Mouse (Mus musculus) lung, embryonic 16.5 days (tissue): ENCODE measurements around the gene Atrnl1. TPM values are rescaled to one million over a fixed set of nuclear protein-coding genes. Genes with fewer than 3 reads are reported as not detected.

Experiments used
- ATAC-seq: fragments of 200-750 bp; cut with Nextera tagmentation; 2 replicates; pipeline ENCODE4 v1.8.0; 2017; ENCODE audit warnings: low read depth, mild to moderate bottlenecking, moderate library complexity
- H3K27ac ChIP-seq: fragments of 300-500 bp; sonication (generic); 2 replicates; pipeline ENCODE4 v1.5.1; 2014; ENCODE audit warnings: mild to moderate bottlenecking, control low read depth, low read length
- H3K27me3 ChIP-seq: fragments of 300-500 bp; sonication (generic); 2 replicates; pipeline ENCODE4 v1.6.1; 2014; ENCODE audit warnings: low read depth, low read length, mixed read lengths; ENCODE audit not compliant: control insufficient read depth, insufficient read depth
- H3K36me3 ChIP-seq: fragments of 300-500 bp; sonication (generic); 2 replicates; pipeline ENCODE4 v1.6.1; 2014; ENCODE audit warnings: low read length; ENCODE audit not compliant: control insufficient read depth, insufficient read depth
- H3K4me1 ChIP-seq: fragments of 300-500 bp; sonication (generic); replicated peaks from 2 replicates; pipeline ENCODE4 v1.6.1; 2014; ENCODE audit warnings: low read length, mixed read lengths; ENCODE audit not compliant: control insufficient read depth, insufficient read depth
- H3K4me2 ChIP-seq: fragments of 300-500 bp; sonication (generic); 2 replicates; pipeline ENCODE4 v1.6.1; 2014; ENCODE audit warnings: low read depth, low read length, control low read depth
- H3K4me3 ChIP-seq: fragments of 300-500 bp; sonication (generic); 2 replicates; pipeline ENCODE4 v1.5.1; 2014; ENCODE audit warnings: mild to moderate bottlenecking, low read length, control low read depth
- H3K9ac ChIP-seq: fragments of 300-500 bp; sonication (generic); 2 replicates; pipeline ENCODE4 v1.6.1; 2014; ENCODE audit warnings: low read length, control low read depth
- H3K9me3 ChIP-seq: fragments of 300-500 bp; sonication (generic); 2 replicates; pipeline ENCODE4 v1.6.1; 2016; ENCODE audit warnings: low read length; ENCODE audit not compliant: control insufficient read depth
- WGBS: fragments of 180-500 bp; shearing (Covaris S2); extraction: QIAGEN DNeasy Blood & Tissue Kit; methylation state at CpG from one replicate; pipeline ENCODE4 v1.1.7; 2014; 5-methylcytosine and 5-hydroxymethylcytosine counted together
- polyA plus RNA-seq: library from polyadenylated mRNA; unstranded; fragments of >200 nt; fragmentation: Nextera tagmentation; extraction: Ambion mirVana; gene quantifications from 2 replicates; pipeline ENCODE4 v1.2.1, GENCODE M21; 2015

Atrnl1 gene
- polyA plus RNA-seq, 1 experiment from 2014 or later, result 5.0 TPM

DNA sequence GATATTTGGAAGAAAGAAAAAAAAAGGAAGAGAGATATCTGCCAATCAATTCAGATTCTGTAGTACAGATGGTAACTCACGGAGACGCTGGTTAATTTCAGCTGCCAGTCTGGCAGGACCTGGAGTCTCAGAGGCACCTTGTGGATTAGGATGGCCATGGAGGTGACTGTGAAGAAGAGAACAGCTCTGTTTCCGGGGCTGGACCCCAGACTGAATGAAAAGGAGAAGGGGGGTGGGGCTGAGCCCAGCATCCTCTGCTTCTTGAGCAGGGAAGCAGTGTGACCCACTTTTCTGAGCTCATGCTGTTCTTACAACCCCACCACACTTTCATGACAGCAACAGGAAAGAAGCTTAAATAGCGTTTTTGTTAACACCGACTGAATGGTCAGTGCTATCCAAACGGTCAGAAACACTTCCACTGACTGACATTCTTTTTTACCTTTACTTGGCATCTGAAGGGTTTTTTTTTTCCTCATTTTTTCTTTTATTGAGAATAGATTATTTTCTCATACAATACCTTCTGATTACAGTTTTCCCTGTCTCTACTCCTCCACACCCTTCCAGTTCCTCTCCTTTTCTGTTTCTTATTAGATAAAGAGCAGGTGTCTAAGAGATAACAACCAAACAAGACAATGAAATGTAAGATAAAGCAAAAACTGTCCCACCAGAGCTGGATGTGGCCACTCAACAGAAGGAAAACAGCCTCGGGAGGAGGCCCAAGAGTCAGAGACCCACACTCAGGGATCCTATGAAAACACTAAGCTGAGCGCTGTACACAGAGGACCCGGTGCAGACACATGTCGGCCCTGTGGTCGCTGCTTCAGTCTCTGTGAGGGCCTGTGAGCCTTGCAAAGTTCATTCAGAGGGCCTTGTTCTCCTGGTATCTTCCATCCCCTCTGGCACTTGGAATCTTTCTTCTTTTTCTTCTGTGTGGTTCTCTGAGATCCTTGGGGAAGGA is 317.0 kb downstream of the Atrnl1 start:
- ATAC-seq, result no peak
- H3K36me3 ChIP-seq, result no peaks in the 10 kb centered on the region
- no peaks in the 10 kb centered on the region for H3K27me3 ChIP-seq
- no peak overlapping the region for H3K27ac ChIP-seq
- no peak overlapping the region for H3K9ac ChIP-seq
- no peaks in the 10 kb centered on the region for H3K9me3 ChIP-seq
- WGBS, result 58% methylated on average over 11 of the region's 11 CpGs
- no peak overlapping the region for H3K4me2 ChIP-seq
- no peak overlapping the region for H3K4me3 ChIP-seq
- no peaks in the 10 kb centered on the region for H3K4me1 ChIP-seq

DNA sequence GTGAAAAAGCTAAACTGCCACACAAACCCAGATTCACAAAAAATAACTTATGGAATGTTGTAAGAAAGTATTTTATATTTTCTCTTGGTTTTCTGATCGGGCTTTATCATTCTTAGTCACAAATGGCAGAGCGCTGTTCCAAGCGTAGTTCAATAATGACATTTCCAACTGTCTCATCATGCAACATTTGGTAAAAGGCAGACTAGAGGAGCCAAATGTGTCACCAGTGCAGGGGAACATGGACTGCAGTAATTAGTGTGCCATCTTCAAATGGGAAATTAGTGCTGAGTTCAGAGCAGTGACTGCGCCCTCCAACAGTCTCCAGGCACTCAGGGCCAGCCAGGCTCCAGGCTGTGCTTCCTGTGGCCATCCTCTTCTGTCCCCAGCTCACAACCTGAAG is 320.8 kb downstream of the Atrnl1 start:
- Histone ChIP-seq H3K4me2 (no peak overlapping the region), H3K9me3 (no peaks in the 10 kb centered on the region), H3K9ac (no peak overlapping the region), H3K27ac (no peak overlapping the region), H3K4me1 (no peaks in the 10 kb centered on the region), H3K36me3 (no peaks in the 10 kb centered on the region), H3K4me3 (no peak overlapping the region), H3K27me3 (no peaks in the 10 kb centered on the region)
- ATAC-seq, result no peak
- WGBS, result 97% methylated on average over 4 of the region's 4 CpGs

DNA sequence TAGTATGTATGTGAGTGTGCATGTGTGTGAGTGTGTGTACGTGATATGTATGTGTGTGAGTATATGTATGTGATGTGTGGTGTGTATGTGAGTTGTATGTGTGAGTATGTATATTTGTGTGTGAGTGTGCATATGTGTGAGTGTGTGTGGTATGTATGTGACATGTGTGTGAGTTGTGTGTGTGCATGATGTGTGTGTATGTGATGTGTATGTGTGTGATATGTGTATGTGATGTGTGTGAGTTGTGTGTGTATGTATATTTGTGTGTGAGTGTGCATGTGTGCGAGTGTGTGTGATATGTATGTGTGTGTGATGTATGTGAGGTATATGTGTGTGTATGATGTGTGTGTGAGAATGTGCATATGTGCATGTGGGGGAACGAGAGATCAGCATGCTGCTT is 326.0 kb downstream of the Atrnl1 start:
- Histone ChIP-seq H3K4me3 (no peak overlapping the region), H3K4me1 (peaks cover 6% of the 10 kb centered on the region), H3K9me3 (no peaks in the 10 kb centered on the region), H3K27ac (no peak overlapping the region), H3K4me2 (no peak overlapping the region), H3K27me3 (no peaks in the 10 kb centered on the region), H3K36me3 (no peaks in the 10 kb centered on the region), H3K9ac (no peak overlapping the region)
- WGBS, result 88% methylated on average over 3 of the region's 3 CpGs
- ATAC-seq, result no peak

DNA sequence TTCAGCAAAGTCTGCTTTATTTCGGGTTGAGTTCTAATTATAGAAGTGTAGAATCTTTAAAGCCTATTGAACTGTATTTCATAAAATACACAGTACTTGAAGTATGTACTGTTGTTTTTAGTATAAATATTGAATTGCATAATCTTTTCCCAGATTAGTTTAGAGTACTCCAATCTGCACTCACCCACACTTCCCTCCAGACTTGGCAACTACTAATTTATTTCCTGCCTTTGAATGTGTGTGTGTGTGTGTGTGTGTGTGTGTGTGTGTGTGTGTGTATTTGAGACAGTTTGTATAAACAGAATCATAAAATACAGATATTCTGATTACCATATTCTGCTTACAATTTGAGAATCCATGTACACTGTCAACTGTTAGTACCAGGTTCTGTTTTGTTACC is 328.3 kb downstream of the Atrnl1 start:
- Histone ChIP-seq H3K4me1 (peaks cover 6% of the 10 kb centered on the region), H3K4me3 (no peak overlapping the region), H3K36me3 (no peaks in the 10 kb centered on the region), H3K9ac (no peak overlapping the region), H3K27me3 (no peaks in the 10 kb centered on the region), H3K4me2 (no peak overlapping the region), H3K9me3 (no peaks in the 10 kb centered on the region), H3K27ac (peak overlapping the region; percentile 44; the same call in 1 of the 2 replicates)
- peak; percentile 92 for ATAC-seq
- 23% methylated on average over 1 of the region's 1 CpGs for WGBS

DNA sequence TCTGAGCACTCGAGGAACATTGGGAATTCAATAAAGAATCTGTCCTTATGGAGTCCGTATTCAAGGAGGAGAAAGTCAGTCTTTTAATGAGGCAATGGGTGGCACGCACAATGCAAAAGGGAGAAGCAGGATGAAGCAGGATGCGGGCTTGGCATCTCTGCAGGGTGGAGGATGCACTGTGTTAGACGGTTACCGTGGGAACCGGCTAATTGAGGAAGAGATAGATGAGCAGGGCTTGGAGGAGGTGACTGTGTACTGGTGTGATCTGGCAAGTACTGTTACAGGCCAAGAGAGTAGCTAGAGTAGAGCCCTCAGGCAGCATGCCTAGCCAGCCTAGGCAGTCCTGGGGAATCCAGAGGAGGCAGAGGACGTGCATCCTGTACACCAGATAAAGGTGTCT is 330.7 kb downstream of the Atrnl1 start:
- H3K36me3 ChIP-seq, result no peaks in the 10 kb centered on the region
- H3K27me3 ChIP-seq, result no peaks in the 10 kb centered on the region
- ATAC-seq, result no peak
- H3K27ac ChIP-seq, result no peak overlapping the region
- no peak overlapping the region for H3K9ac ChIP-seq
- H3K4me1 ChIP-seq, result peaks cover 6% of the 10 kb centered on the region
- H3K4me3 ChIP-seq, result no peak overlapping the region
- WGBS, result 70% methylated on average over 8 of the region's 8 CpGs
- no peak overlapping the region for H3K4me2 ChIP-seq
- H3K9me3 ChIP-seq, result no peaks in the 10 kb centered on the region

DNA sequence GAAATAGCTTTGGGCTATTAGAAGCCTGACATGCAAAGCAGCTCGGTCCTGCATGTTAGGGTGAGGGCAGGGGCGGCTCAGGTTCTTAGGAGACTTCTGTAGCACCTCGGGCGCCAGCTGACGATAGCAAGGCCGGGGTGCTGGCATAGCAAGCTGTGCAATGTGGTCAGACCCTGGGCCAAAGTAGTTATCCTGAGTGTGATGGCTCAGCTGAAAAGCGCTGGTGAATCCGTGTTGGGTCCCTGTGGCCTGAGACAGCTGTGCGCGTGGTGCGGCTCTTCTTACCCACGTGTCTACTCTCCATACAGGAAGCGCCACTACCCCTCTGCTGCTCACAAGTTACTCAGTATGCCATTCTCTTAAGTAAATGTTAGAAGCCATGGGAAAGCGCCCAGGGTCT is 331.4 kb downstream of the Atrnl1 start:
- ATAC-seq, result no peak
- no peaks in the 10 kb centered on the region for H3K9me3 ChIP-seq
- WGBS, result 82% methylated on average over 14 of the region's 14 CpGs
- H3K36me3 ChIP-seq, result no peaks in the 10 kb centered on the region
- H3K4me1 ChIP-seq, result peaks cover 6% of the 10 kb centered on the region
- no peaks in the 10 kb centered on the region for H3K27me3 ChIP-seq
- no peak overlapping the region for H3K4me3 ChIP-seq
- no peak overlapping the region for H3K27ac ChIP-seq
- H3K9ac ChIP-seq, result no peak overlapping the region
- H3K4me2 ChIP-seq, result no peak overlapping the region

DNA sequence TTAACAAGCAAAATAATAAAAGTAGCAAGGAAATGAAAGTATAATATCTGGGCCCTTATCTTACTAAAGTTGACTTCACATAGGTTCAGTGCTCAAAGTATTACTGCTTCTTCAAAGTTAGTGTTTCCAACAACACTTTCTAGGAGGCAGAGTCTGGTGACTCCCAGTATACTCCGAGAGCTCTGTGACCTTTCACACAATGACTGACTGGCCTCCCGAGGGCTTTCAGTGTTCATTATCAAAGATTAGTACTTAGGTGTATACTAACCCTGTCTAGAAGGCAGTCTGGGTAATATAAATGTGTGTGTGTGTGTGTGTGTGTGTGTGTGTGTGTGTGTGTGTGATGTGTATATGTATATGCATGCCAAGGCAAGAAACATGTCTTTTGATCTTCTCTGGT is 332.5 kb downstream of the Atrnl1 start:
- Histone ChIP-seq H3K4me1 (peaks cover 6% of the 10 kb centered on the region), H3K27me3 (no peaks in the 10 kb centered on the region), H3K4me2 (no peak overlapping the region), H3K9ac (no peak overlapping the region), H3K27ac (no peak overlapping the region), H3K4me3 (no peak overlapping the region), H3K9me3 (no peaks in the 10 kb centered on the region), H3K36me3 (no peaks in the 10 kb centered on the region)
- 64% methylated on average over 2 of the region's 2 CpGs for WGBS
- ATAC-seq, result no peak

DNA sequence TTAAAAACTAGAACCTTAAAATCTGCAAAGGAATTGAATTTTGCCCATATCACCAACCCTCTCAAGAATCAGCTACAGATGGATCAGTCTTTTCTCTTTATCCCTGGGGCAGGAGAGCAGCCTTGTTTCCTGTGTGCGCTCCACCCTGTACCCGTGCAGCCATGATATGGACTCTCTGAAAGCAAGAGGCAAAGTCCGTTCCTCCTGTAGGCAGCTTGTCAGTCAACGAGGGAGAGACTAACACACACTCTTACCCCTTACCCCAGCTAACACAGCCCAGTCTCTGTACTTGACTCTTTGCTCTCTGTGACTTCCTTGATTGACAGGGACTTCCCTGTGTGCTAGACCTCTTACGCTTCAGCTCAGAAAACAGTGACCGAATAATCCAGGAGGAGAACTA is 333.8 kb downstream of the Atrnl1 start:
- H3K27me3 ChIP-seq, result no peaks in the 10 kb centered on the region

DNA sequence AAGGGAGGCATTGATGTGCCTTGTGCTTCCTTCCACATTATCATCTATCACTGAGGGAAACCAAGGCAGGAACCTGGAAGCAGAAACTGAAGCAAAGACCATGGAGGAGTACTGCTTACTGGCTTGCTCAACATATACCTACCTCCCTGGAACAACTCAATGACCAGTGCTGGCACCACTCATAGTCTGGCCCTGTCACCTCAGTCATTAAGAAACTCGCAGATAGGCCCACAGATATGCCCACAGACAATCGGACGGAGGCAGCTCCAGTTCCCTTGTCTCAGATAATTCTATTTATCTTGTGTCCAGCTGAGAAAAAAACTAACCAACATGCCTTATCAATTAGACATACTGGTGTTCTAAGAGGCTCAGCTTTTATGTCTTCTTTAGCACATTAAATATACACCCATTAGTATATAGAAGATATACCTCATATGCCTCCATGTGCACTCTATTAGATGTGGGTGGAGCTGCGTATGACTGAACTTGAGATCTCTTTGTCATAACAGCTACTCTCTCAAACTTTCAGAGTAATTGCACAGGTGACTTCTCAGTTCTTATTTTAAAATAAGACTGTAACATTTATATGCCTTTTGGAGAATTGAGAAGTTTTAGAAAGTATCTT is 334.9 kb downstream of the Atrnl1 start:
- Histone ChIP-seq H3K4me2 (no peak overlapping the region), H3K4me1 (no peaks in the 10 kb centered on the region; the same call in 1 of the 2 replicates), H3K27ac (no peak overlapping the region), H3K27me3 (no peaks in the 10 kb centered on the region), H3K4me3 (no peak overlapping the region), H3K36me3 (no peaks in the 10 kb centered on the region), H3K9me3 (no peaks in the 10 kb centered on the region), H3K9ac (no peak overlapping the region)
- ATAC-seq, result no peak
- WGBS, result 90% methylated on average over 4 of the region's 4 CpGs

More for the DNA sequence above, 333.8 kb downstream of the Atrnl1 start:
- no peak for ATAC-seq
- Histone ChIP-seq H3K4me1 (no peaks in the 10 kb centered on the region; the same call in 1 of the 2 replicates), H3K27ac (no peak overlapping the region), H3K9me3 (no peaks in the 10 kb centered on the region), H3K36me3 (no peaks in the 10 kb centered on the region), H3K4me2 (no peak overlapping the region), H3K9ac (no peak overlapping the region), H3K4me3 (no peak overlapping the region)
- 76% methylated on average over 6 of the region's 6 CpGs for WGBS
